Mouse (Mus musculus): Measurements from ENCODE around the gene Hist1h4n.
"Not testable (repeated sequence)": the region's sequence is repeated elsewhere in the genome, so short reads cannot be mapped to it uniquely, and the experiment has no call there.

Hist1h4n gene

DNA sequence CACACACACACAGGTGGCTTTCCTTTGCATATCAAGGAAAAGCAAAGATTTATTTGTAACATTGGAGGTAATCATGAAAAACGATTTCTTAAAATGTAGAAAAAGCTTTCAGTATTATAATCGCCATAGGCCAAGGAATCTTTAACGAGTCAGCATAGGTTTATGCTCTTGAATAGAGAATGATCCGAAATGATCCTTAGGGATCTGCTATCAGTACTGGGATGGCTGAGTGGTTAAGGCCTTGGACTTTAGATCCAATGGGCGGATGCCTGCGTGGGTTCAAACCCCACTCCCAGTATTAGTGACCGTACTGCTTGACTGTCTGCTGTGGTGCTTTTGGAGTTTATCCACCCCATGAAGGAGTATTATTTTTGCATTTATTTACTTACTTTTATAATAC lies 36.4 kb downstream of the Hist1h4n start:
- DNase-seq (ENCODE audit: low spot score in 2 of 2), result no peak

DNA sequence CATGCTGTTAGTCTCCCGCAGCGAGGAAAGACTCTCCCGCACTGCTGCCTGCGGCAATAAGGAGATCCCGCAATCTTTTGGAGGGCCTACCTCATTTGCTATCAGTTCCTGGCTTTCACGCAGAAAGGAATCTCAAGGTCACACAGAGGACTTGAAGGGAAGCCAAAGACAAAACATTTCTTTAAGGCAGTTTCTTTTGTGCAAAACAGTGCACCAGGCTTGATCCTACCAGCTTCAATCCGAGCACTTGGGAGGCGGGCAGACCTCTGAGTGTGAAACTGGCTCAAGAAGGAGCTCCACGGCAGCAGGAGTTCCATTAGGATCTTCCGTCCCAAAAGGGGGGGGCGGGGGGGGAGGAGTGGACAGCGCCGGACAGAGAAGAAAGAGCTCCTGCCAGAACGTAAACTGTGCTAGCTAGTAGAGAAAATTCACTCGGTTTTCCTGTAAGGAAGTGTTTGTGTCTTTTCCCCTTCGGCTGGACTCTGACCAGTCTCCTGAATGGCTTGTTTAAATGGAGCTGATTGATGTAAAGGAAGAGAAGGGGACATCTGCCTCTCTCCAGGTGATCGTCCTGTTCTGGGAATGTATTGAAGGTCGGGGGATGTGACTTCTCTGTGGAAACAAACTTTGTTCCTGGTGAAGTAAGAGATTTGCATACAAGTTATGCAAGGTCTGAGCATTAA lies 41.3 kb downstream of the Hist1h4n start:
- DNase-seq (ENCODE audit: low spot score in 2 of 2), result no peak

DNA sequence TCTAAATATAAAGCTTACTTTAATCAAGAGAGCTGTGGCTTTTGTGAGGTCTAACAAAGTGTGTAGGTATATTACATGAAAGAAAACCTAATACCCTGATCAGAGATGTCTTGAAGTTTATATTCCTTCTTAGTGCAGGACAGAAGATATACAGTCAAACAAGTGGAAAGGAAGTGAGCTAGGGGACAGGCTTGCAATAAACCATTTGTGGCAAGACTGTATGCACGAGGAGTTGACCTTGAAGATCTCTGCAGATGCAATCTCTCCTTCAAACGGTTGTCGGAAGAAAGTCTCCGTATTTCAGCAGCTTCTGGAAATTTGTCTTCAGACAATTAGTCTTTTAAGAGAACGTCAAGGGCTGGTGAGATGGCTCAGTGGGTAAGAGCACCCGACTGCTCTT lies 42.1 kb downstream of the Hist1h4n start:
- no peak for DNase-seq (ENCODE audit: low spot score in 2 of 2)

DNA sequence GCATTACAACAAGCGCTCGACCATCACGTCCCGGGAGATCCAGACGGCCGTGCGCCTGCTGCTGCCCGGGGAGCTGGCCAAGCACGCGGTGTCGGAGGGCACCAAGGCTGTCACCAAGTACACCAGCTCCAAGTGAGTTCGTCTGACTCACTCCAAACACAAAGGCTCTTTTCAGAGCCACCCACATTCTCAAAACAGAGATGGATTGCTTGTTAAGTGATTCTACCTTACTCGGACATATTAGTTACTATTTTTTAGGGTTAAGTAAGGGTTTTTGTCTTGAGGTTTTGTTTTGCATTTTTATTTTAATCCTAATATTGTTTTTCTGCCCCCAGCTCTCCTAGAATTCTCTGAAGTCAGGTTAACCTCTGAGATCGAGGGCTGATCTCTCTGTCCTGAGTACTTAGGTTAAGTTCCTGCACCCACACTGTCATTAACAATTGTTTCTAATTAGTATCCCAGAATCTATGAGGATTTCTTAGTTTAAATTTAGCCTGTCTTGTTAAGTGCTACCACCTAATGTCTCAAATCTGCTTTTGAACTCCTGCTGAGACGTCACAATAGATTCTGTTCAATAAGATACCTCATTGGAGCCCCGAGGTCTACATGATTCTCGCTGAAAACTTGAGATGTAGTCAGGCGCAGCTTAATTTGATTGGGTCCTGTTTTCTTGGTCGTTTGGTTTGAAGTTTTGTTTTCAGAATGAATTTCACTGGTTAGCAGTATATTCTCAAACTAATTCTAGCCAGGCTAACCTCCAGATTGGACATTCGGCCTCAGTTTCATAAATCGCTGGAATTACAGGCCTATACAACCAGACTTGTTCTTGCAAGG lies 44.0 kb downstream of the Hist1h4n start:
- no peak for DNase-seq (ENCODE audit: low spot score in 2 of 2)

DNA sequence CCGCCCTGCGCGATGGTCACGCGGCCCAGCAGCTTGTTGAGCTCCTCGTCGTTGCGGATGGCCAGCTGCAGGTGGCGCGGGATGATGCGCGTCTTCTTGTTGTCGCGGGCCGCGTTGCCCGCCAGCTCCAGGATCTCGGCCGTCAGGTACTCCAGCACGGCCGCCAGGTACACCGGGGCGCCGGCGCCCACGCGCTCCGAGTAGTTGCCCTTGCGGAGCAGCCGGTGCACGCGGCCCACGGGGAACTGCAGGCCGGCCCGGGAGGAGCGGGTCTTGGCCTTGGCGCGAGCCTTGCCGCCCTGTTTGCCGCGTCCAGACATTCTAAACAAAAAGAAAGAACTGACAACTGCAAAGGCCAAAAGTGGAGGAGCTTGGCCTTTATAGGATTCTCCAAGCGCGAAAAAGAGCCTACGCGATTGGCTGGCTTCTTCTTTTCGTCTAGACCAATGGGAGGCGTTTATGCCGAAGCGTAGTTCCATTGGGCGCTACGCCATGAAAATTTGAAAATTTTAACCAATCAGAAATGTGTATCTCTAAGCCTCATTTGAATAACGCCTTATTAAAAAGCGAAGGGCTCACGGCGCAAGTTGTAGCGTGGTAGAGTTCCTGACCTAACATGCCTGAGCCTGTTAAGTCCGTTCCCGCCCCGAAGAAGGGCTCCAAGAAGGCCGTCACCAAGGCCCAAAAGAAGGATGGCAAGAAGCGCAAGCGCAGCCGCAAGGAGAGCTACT lies 44.9 kb downstream of the Hist1h4n start, which contains the start of the genes Hist1h2an and Hist1h2bp:
Gene Hist1h2an (minus strand): TSS at position 320 of the 731 bp plus-strand sequence.
Gene Hist1h2bp (plus strand): TSS at position 563 of the 731 bp plus-strand sequence.
- peak; percentile 94 for DNase-seq (ENCODE audit: low spot score in 2 of 2)

DNA sequence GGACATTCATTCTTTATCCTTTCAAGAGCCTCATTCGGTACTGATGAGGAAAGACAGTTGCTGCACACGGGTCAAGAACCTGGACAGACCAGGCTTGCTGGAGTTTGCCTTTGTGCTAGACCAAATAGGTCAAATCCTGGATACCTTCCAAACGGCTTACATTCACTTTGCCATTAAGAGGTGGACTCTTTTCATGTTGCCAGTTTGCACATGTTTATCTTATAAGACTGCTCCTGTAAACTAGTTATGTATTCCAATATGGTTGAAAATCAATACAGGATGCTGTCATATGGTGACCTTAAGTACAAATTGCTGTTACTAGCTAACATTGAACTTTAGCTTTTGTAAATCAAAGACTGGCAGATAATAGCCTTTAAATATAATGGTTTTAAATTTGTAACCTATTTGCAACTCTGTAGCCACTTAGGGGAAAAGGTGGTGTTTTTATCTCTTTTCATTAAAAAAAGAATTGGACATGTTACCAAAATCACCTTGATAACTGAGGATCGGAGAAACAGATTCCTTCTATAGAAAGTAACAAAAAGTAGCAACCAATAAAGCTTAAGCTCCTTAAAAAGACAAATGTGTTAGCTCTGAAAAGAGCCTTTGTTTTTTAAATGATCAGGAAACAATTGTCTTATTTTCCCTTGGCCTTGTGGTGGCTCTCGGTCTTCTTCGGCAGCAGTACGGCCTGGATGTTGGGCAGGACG lies 45.7 kb downstream of the Hist1h4n start:
- DNase-seq (ENCODE audit: low spot score in 2 of 2), result no peak

DNA sequence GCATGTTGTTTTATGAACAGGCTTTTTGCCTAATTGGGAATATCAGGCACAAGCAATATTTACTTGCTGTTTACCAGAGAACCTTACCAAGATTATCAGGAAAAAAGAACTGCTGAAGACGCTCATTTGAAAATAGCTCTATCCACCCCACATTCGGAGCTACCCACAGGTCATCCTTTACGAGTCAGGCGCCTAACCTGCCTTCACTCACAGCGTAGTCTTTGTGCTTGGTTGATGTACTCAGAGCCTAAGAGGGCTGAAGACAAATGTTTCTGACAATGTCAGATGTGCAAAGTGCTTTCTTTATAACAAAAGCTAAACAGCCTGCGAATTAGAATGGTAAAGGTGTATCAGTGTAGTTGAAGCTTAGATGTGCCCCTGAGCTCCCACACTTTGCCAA lies 47.7 kb downstream of the Hist1h4n start:
- DNase-seq (ENCODE audit: low spot score in 2 of 2), result no peak

DNA sequence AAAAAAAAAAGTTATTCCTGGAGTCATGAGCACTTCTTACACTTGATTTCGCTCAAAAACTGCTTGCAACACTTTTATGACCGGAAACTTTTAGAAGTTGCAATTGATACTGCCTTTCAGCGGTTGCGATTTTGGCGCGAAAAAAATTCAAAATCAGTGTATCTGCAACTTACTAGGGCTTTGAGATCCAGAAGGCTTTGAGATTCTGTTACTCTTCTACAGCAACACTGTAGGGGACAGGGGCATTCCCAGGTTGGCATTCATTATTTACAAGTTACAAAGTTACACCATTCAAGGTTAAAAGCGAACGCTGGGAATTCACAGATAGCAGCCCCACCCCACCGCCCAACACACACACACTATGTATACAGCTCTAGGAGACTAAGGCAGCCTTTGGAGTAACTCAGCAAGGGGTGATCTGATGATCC lies 48.2 kb downstream of the Hist1h4n start:
- DNase-seq (ENCODE audit: low spot score in 2 of 2), result no peak

DNA sequence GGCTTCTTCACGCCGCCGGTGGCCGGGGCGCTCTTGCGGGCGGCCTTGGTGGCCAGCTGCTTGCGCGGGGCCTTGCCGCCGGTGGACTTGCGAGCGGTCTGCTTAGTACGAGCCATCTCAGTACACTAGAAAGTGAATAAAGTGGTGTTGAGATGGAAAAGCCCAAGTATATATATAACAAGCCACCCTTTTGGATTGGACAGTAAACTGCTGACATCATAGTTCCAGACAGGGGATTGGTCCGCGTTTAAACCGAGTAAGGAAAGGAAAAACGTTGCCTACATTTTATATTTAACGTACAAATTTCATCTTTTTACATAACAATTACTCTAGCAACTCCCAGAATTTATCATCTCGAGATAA lies 48.8 kb downstream of the Hist1h4n start, which contains the start of gene Hist1h3i:
Gene Hist1h3i (minus strand): TSS at position 116 of the 363 bp plus-strand sequence.
- DNase-seq (ENCODE audit: low spot score in 2 of 2), result peak; percentile 73 to 89

DNA sequence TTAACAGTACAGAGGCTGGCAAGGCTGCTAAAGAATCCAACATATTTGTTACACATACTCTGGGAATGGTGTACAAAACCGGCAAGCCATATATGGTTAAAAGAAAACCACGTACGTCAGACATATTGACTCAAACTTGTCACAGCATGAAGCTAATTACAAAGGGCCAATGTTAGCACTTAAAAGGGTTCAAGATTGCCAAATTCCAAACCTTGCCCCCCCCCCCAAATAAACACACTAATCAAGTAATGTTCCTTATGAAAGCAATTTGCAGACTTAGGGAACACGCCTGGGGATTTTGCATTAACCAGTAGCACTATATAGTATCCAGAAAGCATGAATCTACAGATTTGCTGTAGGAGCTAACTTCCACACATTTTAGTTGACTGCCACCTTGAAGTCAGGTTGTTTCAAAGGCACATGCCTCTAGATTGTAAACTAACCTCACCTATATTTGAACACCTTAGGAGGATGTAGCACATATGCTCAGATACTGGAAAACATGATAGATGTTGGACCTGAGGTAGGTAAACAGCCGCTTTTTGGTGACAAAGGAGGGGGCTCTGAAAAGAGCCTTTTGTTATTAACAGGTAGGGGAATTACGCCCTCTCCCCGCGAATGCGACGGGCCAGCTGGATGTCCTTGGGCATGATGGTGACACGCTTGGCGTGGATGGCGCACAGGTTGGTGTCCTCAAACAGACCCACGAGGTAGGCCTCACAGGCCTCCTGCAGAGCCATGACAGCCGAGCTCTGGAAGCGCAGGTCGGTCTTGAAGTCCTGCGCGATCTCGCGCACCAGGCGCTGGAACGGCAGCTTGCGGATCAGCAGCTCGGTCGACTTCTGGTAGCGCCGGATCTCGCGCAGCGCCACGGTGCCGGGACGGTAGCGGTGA lies 49.4 kb downstream of the Hist1h4n start:
- DNase-seq (ENCODE audit: low spot score in 2 of 2), result not testable (repeated sequence)
